Mouse (Mus musculus) hindbrain, embryonic 10.5 days (tissue): ENCODE measurements around the gene Bicd1. TPM values are rescaled to one million over a fixed set of nuclear protein-coding genes. Genes with fewer than 3 reads are reported as not detected.

Experiments
- DNase-seq: peaks from one replicate; pipeline ENCODE4 v3.0.0-alpha.2; 2017; ENCODE audit warnings: low spot score
- H3K27ac ChIP-seq: fragments of 300-500 bp; sonication (generic); 2 replicates; pipeline ENCODE4 v1.5.1; 2016; ENCODE audit warnings: mild to moderate bottlenecking, moderate library complexity
- H3K27me3 ChIP-seq: fragments of 300-500 bp; sonication (generic); 2 replicates; pipeline ENCODE4 v1.6.1; 2016; ENCODE audit warnings: mild to moderate bottlenecking; ENCODE audit not compliant: poor library complexity, insufficient read depth, severe bottlenecking
- H3K36me3 ChIP-seq: fragments of 300-500 bp; sonication (generic); 2 replicates; pipeline ENCODE4 v1.6.1; 2016; ENCODE audit warnings: mild to moderate bottlenecking, moderate library complexity
- H3K4me1 ChIP-seq: fragments of 300-500 bp; sonication (generic); replicated peaks from 2 replicates; pipeline ENCODE4 v1.6.1; 2016; ENCODE audit warnings: mild to moderate bottlenecking
- H3K4me3 ChIP-seq: fragments of 300-500 bp; sonication (generic); 2 replicates; pipeline ENCODE4 v1.5.1; 2016; ENCODE audit warnings: mild to moderate bottlenecking, moderate library complexity
- H3K9me3 ChIP-seq: fragments of 300-500 bp; sonication (generic); 2 replicates; pipeline ENCODE4 v1.6.1; 2016; ENCODE audit warnings: mild to moderate bottlenecking, moderate library complexity
- WGBS: fragments of 180-500 bp; shearing (Covaris S2); methylation state at CpG from one replicate; pipeline ENCODE4 v1.1.7; 2016; 5-methylcytosine and 5-hydroxymethylcytosine counted together
- polyA plus RNA-seq: library from polyadenylated mRNA; unstranded; fragments of >200 nt; fragmentation: Nextera tagmentation; extraction: Ambion mirVana; gene quantifications from 2 replicates; pipeline ENCODE4 v1.2.1, GENCODE M21; 2016

Gene Bicd1
- polyA plus RNA-seq, 1 experiment from 2014 or later, result 13.9 TPM

DNA sequence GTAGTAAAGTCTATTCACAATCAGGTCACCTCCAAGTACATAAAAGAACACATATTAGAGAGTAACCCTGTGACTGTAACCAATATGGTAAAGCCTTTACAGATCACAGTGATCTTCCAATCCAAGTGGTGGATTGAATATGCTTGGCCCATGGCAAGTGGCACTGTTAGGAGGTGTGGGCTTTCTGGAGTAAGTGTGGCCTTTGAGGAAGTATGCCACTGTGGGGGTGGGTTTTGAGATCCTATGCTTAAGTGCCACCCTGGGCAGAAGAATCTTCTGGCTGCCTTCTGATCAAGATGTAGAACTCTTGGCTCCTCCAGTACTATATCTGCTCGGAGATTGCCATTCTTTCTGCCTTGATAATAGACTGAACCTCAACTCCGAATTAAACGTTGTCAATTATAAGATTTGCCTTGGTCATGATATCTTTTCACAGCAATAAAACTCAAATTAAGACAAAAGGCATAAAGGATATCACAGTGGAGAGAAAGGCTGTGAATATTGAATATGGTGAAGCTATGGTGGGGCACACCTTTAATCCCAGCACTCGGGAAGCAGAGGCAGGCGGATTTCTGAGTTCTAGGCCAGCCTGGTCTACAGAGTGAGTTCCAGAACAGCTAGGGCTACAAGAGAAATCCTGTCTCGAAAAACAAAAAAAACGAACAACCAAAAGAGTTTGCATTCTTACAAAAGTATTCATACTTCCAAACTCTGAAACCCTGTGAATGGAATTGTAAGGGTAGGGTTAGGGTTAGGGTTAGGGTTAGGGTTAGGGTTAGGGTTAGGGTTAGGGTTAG lies 177.2 kb downstream of the Bicd1 start:
- no peaks in the 10 kb centered on the region for H3K4me1 ChIP-seq
- no peak overlapping the region for H3K4me3 ChIP-seq
- H3K27ac ChIP-seq, result no peak overlapping the region
- peaks cover 39% of the 10 kb centered on the region for H3K9me3 ChIP-seq
- peaks cover 28% of the 10 kb centered on the region for H3K36me3 ChIP-seq
- H3K27me3 ChIP-seq, result no peaks in the 10 kb centered on the region
- 92% methylated on average over 7 of the region's 7 CpGs for WGBS
- no peak for DNase-seq

Other genes starting within 250 kb of the Bicd1 start
- gene Amn1, start 220.2 kb upstream of the Bicd1 start, polyA plus RNA-seq, result 51.9 and 70.0 TPM in 2 replicates
- 36.4 and 40.7 TPM in 2 replicates for gene Resf1, start 99.5 kb upstream of the Bicd1 start, polyA plus RNA-seq